Mouse (Mus musculus) intestine, embryonic 14.5 days (tissue): ENCODE measurements at regions not wholly inside any gene's neighbourhood (a gene's known extent, or its start where the extent isn't known, plus 50 kb on each side); places are given as distances from the start of the nearest gene placed in this dataset.
"Not testable (repeated sequence)": the region's sequence is repeated elsewhere in the genome, so short reads cannot be mapped to it uniquely, and the experiment has no call there.

ENCODE experiments used
- ATAC-seq: fragments of 200-750 bp; cut with Nextera tagmentation; replicated peaks from 2 replicates; pipeline ENCODE4 v1.8.0; 2017; ENCODE audit warnings: low read depth, moderate number of reproducible peaks, moderate TSS enrichment, moderate library complexity; ENCODE audit not compliant: low FRiP score, low TSS enrichment
- DNase-seq: peaks from one replicate; pipeline ENCODE4 v3.0.0-alpha.2; 2018; ENCODE audit warnings: low spot score
- H3K27ac ChIP-seq: fragments of 300-500 bp; sonication (generic); 2 replicates; pipeline ENCODE4 v1.5.1; 2014; ENCODE audit warnings: low read depth, mild to moderate bottlenecking, control low read depth
- H3K27me3 ChIP-seq: fragments of 300-500 bp; sonication (generic); replicated peaks from 2 replicates; pipeline ENCODE4 v1.6.1; 2014; ENCODE audit warnings: low read length, control low read depth; ENCODE audit not compliant: control insufficient read depth, insufficient read depth
- H3K36me3 ChIP-seq: fragments of 300-500 bp; sonication (generic); 2 replicates; pipeline ENCODE4 v1.6.1; 2014; ENCODE audit warnings: low read length, control low read depth; ENCODE audit not compliant: control insufficient read depth, insufficient read depth
- H3K4me1 ChIP-seq: fragments of 300-500 bp; sonication (generic); replicated peaks from 2 replicates; pipeline ENCODE4 v1.6.1; 2014; ENCODE audit warnings: low read length, control low read depth, mixed read lengths; ENCODE audit not compliant: control insufficient read depth, insufficient read depth
- H3K4me2 ChIP-seq: fragments of 300-500 bp; sonication (generic); 2 replicates; pipeline ENCODE4 v1.6.1; 2014; ENCODE audit warnings: low read length
- H3K4me3 ChIP-seq: fragments of 300-500 bp; sonication (generic); 2 replicates; pipeline ENCODE4 v1.5.1; 2014; ENCODE audit warnings: low read depth, low read length, control low read depth, mixed read lengths
- H3K9ac ChIP-seq: fragments of 300-500 bp; sonication (generic); 2 replicates; pipeline ENCODE4 v1.6.1; 2014; ENCODE audit warnings: mild to moderate bottlenecking, low read length
- H3K9me3 ChIP-seq: fragments of 300-500 bp; sonication (generic); 2 replicates; pipeline ENCODE4 v1.6.1; 2016; ENCODE audit warnings: low read length, control low read depth; ENCODE audit not compliant: control insufficient read depth
- WGBS: fragments of 180-500 bp; shearing (Covaris S2); extraction: QIAGEN DNeasy Blood & Tissue Kit; methylation state at CpG from one replicate; pipeline ENCODE4 v1.1.7; 2014; 5-methylcytosine and 5-hydroxymethylcytosine counted together

- 86% methylated on average over 5 of the region's 5 CpGs for WGBS
- DNase-seq (no peak), ATAC-seq (no peak)
- no peak overlapping the region for H3K4me3 ChIP-seq
- no peak overlapping the region for H3K27ac ChIP-seq
- no peak overlapping the region for H3K9ac ChIP-seq
- no peaks in the 10 kb centered on the region for H3K27me3 ChIP-seq
- H3K4me1 ChIP-seq = no peaks in the 10 kb centered on the region
- no peaks in the 10 kb centered on the region for H3K36me3 ChIP-seq
- H3K4me2 ChIP-seq = no peak overlapping the region
- H3K9me3 ChIP-seq = no peaks in the 10 kb centered on the region
Observed at GRCm38 (mm10) chr13:6829346-6829745, 180.8 kb upstream of the Pfkp start.

DNA sequence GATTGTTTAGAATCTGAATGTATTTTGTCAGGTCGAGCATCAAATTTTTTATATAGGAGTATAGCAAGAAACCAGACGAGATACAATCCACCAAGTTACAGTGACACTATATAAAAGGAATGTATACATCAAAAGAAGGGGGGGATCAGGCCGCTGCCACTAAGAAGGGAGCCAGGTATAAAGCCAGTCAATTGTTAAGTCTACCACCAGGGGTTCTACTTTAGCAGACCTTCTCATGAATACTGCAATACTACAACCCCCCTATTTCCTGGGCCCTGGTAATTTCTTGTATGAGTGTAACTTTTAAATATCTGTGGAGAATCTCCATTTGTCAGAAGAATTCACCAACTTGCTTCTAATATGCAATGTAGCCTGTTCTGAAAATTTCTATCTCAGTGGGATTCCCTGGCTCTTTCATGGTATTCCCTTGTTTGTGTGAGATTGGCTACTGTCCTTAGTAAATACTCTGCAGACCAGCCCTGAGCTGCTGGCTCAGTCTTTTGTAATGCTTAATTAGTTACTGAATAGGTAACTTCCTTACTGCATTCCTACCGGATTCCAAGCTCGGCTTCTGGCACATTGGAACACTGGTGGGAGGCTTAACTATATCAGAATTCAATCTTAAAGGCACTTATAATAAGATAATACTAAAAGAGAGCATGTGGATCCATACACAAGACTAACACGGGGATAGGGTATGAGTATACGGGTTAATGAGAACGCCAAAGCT lies 180.2 kb upstream of the Pfkp start:
- ATAC-seq, H3K4me2 ChIP-seq, H3K4me3 ChIP-seq, H3K9me3 ChIP-seq, DNase-seq, H3K27me3 ChIP-seq, H3K36me3 ChIP-seq, H3K9ac ChIP-seq, H3K27ac ChIP-seq, H3K4me1 ChIP-seq: not testable (repeated sequence)
- WGBS = 81% methylated on average over 8 of the region's 8 CpGs

DNA sequence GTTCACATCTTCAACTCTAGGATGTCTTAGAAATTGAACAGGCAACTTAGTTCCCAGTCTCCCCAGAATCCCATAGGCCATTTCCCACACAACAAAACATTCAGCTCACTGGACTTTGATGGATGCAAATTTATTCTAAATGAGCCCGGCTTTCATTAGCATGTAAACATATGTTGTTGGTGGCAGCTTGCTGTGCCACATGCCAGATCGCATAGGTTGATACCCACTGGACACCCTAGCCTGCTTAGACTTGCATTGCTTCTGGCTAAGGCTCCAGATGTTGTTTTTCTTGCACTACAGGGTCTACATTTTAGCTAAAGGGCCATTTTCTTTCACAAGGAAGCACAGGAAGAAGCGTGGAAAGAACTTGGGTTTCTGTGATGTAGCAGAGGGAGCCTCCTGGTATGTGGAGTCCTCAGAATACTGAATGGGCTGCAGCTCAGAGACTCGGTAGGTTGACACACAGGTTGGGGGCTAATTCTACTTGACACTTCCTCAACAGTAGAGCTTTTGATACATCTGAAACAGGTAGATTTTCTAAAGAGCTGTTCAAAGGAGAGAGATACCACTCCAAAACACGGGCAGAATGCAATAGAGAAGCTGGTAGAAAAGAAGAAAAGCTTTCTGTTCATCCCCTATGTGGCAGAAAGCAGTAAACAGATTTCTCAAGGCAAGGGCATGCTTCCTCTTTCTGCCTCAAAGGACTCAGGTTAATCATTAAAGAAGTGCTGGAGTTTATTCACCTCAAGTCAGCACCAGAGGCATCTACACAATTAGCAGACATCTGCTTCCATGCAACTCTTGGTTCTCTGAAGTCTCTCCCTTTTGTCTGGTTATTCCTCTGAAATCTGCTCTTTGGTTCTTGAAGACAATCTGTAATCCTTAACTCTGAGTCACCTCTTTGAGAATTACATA lies 153.9 kb upstream of the Pfkp start:
- no peaks in the 10 kb centered on the region for H3K9me3 ChIP-seq
- H3K36me3 ChIP-seq = no peaks in the 10 kb centered on the region
- H3K4me1 ChIP-seq = no peaks in the 10 kb centered on the region
- no peak overlapping the region for H3K4me3 ChIP-seq
- no peak overlapping the region for H3K9ac ChIP-seq
- DNase-seq (no peak), ATAC-seq (no peak)
- no peak overlapping the region for H3K4me2 ChIP-seq
- no peaks in the 10 kb centered on the region for H3K27me3 ChIP-seq
- H3K27ac ChIP-seq = no peak overlapping the region
- WGBS = 67% methylated on average over 5 of the region's 5 CpGs

DNA sequence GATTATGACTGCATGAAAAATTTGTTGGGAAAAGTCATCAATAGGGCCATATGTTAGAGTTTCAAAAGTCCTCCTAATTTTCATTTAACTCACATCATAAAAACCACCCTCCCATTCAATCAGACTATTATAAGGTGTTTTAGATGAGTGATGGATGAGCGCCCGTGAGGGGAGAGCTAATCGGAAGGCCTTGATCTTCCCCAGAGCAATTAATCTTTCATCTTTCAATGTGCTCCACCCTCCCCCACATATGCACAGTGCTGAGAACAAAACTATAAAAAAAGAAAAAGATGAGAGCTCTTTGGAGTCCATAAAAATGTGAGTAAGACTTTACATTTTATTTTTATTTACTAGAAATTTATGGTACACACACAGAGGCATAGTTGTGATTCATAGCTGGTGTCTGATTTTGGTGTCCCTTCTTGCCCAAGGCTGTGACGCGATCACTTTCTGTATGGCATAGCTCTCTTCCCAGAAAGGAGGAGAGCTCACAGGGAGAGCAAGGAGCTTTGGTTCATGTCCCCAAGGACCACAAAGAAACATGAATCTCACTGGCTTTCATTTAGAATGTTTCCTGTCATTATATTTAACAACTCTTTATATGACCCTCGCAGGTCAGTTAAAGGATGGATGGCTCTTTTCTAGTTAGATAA lies 119.5 kb upstream of the Pfkp start:
- no peaks in the 10 kb centered on the region for H3K9me3 ChIP-seq
- H3K4me1 ChIP-seq = no peaks in the 10 kb centered on the region
- no peak overlapping the region for H3K27ac ChIP-seq
- H3K4me3 ChIP-seq = no peak overlapping the region
- no peak for ATAC-seq
- 72% methylated on average over 6 of the region's 6 CpGs for WGBS
- H3K27me3 ChIP-seq = no peaks in the 10 kb centered on the region
- no peak overlapping the region for H3K4me2 ChIP-seq
- no peaks in the 10 kb centered on the region for H3K36me3 ChIP-seq
- H3K9ac ChIP-seq = no peak overlapping the region
- no peak for DNase-seq

DNA sequence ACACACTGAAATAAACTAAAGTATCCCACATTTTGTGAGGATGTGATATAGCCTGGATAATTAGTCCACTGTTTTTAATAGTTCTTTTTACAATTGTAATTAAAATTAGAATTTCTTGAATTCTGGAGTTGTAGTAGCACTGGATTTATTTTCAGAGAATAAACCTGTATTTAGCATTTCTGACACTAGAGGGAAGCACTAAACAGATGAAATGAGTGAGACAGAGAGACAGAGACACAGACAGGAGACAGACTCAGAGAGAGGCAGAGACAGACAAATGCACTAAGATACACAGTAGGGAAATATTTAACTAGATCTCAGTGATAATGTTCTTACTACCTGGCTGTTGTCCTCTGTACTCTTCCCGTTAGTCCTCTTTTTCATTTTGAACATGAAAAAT lies 108.6 kb upstream of the Pfkp start:
- Histone ChIP-seq H3K36me3 (no peaks in the 10 kb centered on the region), H3K9ac (no peak overlapping the region), H3K27me3 (no peaks in the 10 kb centered on the region), H3K4me2 (no peak overlapping the region), H3K27ac (no peak overlapping the region), H3K9me3 (no peaks in the 10 kb centered on the region), H3K4me1 (no peaks in the 10 kb centered on the region), H3K4me3 (no peak overlapping the region)
- 78% methylated on average over 1 of the region's 1 CpGs for WGBS
- DNase-seq (no peak), ATAC-seq (no peak)

DNA sequence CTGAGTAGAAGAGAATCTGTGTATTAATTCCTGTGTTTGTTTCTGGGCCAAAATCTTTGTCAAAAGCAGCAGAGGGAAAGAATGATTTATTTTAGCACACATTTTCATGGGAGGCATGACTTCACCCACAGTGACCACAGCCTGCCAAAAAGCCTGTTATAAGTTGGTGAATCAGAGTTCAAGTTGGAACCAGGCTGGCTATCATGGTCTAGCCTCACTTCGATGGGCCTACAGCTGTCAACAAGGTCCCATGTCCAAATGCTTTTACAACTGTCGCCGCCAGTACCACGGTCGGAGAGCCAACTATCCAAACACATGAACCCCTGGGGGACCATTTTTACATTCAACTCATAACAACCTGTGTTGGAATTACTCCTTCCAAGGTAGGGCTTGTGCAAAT lies 103.0 kb upstream of the Pfkp start:
- 80% methylated on average over 5 of the region's 5 CpGs for WGBS
- ATAC-seq = no peak
- no peaks in the 10 kb centered on the region for H3K9me3 ChIP-seq

GRCm38 (mm10) chr13:6751149-6751548 lies 102.6 kb upstream of the Pfkp start:
- ATAC-seq (no peak), DNase-seq (no peak)
- Histone ChIP-seq H3K4me3 (no peak overlapping the region), H3K27ac (no peak overlapping the region), H3K9ac (no peak overlapping the region), H3K27me3 (no peaks in the 10 kb centered on the region), H3K4me2 (no peak overlapping the region), H3K9me3 (no peaks in the 10 kb centered on the region), H3K4me1 (no peaks in the 10 kb centered on the region), H3K36me3 (no peaks in the 10 kb centered on the region)
- 46% methylated on average over 1 of the region's 1 CpGs for WGBS

More for the DNA sequence above, 103.0 kb upstream of the Pfkp start:
- no peaks in the 10 kb centered on the region for H3K27me3 ChIP-seq
- H3K27ac ChIP-seq = no peak overlapping the region
- DNase-seq = no peak
- no peaks in the 10 kb centered on the region for H3K36me3 ChIP-seq
- no peak overlapping the region for H3K4me3 ChIP-seq
- no peak overlapping the region for H3K4me2 ChIP-seq
- no peaks in the 10 kb centered on the region for H3K4me1 ChIP-seq
- H3K9ac ChIP-seq = no peak overlapping the region

- Histone ChIP-seq H3K27me3 (no peaks in the 10 kb centered on the region), H3K9me3 (no peaks in the 10 kb centered on the region), H3K9ac (no peak overlapping the region), H3K4me2 (no peak overlapping the region), H3K4me3 (no peak overlapping the region), H3K4me1 (no peaks in the 10 kb centered on the region), H3K36me3 (no peaks in the 10 kb centered on the region), H3K27ac (no peak overlapping the region)
- DNase-seq = no peak
- WGBS = 83% methylated on average over 4 of the region's 4 CpGs
- ATAC-seq = no peak
Observed at GRCm38 (mm10) chr13:6741916-6742315, 93.3 kb upstream of the Pfkp start.
